Mouse (Mus musculus) liver, embryonic 11.5 days (tissue): ENCODE results near the gene Arpp21. TPM values are rescaled to one million over a fixed set of nuclear protein-coding genes. Genes with fewer than 3 reads are reported as not detected.

Source experiments
- ATAC-seq: fragments of 200-750 bp; cut with Nextera tagmentation; replicated peaks from 2 replicates; pipeline ENCODE4 v1.8.0; 2017; ENCODE audit warnings: moderate number of reproducible peaks, mild to moderate bottlenecking, moderate TSS enrichment, moderate library complexity; ENCODE audit not compliant: low FRiP score
- DNase-seq: peaks from one replicate; pipeline ENCODE4 v3.0.0-alpha.2; 2017; ENCODE audit warnings: low spot score
- H3K27ac ChIP-seq: fragments of 300-500 bp; sonication (generic); 2 replicates; pipeline ENCODE4 v1.5.1; 2014; ENCODE audit warnings: mild to moderate bottlenecking, low read depth, low read length, control low read depth
- H3K27me3 ChIP-seq: fragments of 300-500 bp; sonication (generic); replicated peaks from 2 replicates; pipeline ENCODE4 v1.6.1; 2014; ENCODE audit warnings: low read length, mixed read lengths; ENCODE audit not compliant: control insufficient read depth, insufficient read depth
- H3K36me3 ChIP-seq: fragments of 300-500 bp; sonication (generic); 2 replicates; pipeline ENCODE4 v1.6.1; 2014; ENCODE audit warnings: mild to moderate bottlenecking, low read length, moderate library complexity, mixed read lengths; ENCODE audit not compliant: control insufficient read depth, insufficient read depth
- H3K4me1 ChIP-seq: fragments of 300-500 bp; sonication (generic); replicated peaks from 2 replicates; pipeline ENCODE4 v1.6.1; 2014; ENCODE audit warnings: low read length, mixed read lengths; ENCODE audit not compliant: control insufficient read depth, insufficient read depth
- H3K4me2 ChIP-seq: fragments of 300-500 bp; sonication (generic); 2 replicates; pipeline ENCODE4 v1.6.1; 2014; ENCODE audit warnings: mild to moderate bottlenecking, control low read depth, moderate library complexity
- H3K4me3 ChIP-seq: fragments of 300-500 bp; sonication (generic); 2 replicates; pipeline ENCODE4 v1.5.1; 2014; ENCODE audit warnings: low read depth, low read length, control low read depth
- H3K9ac ChIP-seq: fragments of 300-500 bp; sonication (generic); 2 replicates; pipeline ENCODE4 v1.6.1; 2014; ENCODE audit warnings: low read depth, low read length, control low read depth
- H3K9me3 ChIP-seq: fragments of 300-500 bp; sonication (generic); 2 replicates; pipeline ENCODE4 v1.6.1; 2016; ENCODE audit warnings: low read length, inconsistent platforms, mixed read lengths; ENCODE audit not compliant: control insufficient read depth
- WGBS: fragments of 180-500 bp; shearing (Covaris S2); extraction: QIAGEN DNeasy Blood & Tissue Kit; methylation state at CpG from one replicate; pipeline ENCODE4 v1.1.7; 2014; 5-methylcytosine and 5-hydroxymethylcytosine counted together
- polyA plus RNA-seq: library from polyadenylated mRNA; unstranded; fragments of >200 nt; fragmentation: Nextera tagmentation; extraction: Ambion mirVana; gene quantifications from 2 replicates; pipeline ENCODE4 v1.2.1, GENCODE M21; 2014

Gene Arpp21
- polyA plus RNA-seq, 1 experiment from 2014 or later = 0.93 TPM

GRCm38 (mm10) chr9:112233822-112234504, 1.8 kb downstream of the Arpp21 start:
- DNase-seq = no peak
- peaks cover 36% of the 10 kb centered on the region for H3K27me3 ChIP-seq
- H3K36me3 ChIP-seq = no peaks in the 10 kb centered on the region
- H3K27ac ChIP-seq = no peak overlapping the region
- H3K9me3 ChIP-seq = no peaks in the 10 kb centered on the region
- ATAC-seq = no peak
- H3K9ac ChIP-seq = no peak overlapping the region
- H3K4me3 ChIP-seq = peak overlapping the region; percentile 40
- H3K4me2 ChIP-seq = peak overlapping the region; percentile 73
- no peaks in the 10 kb centered on the region for H3K4me1 ChIP-seq
- WGBS = 20% methylated on average over 12 of the region's 12 CpGs

- no peak for DNase-seq
- no peak for ATAC-seq
- H3K27me3 ChIP-seq = peaks cover 34% of the 10 kb centered on the region
Observed at GRCm38 (mm10) chr9:112233378-112233777, 2.4 kb downstream of the Arpp21 start.

GRCm38 (mm10) chr9:112231935-112232575, 3.7 kb downstream of the Arpp21 start:
- no peak for ATAC-seq
- 70% methylated on average over 8 of the region's 8 CpGs for WGBS

More at GRCm38 (mm10) chr9:112233378-112233777, 2.4 kb downstream of the Arpp21 start:
- Histone ChIP-seq H3K27ac (no peak overlapping the region), H3K4me2 (no peak overlapping the region), H3K4me3 (no peak overlapping the region), H3K36me3 (no peaks in the 10 kb centered on the region), H3K4me1 (no peaks in the 10 kb centered on the region), H3K9ac (no peak overlapping the region), H3K9me3 (no peaks in the 10 kb centered on the region)
- 75% methylated on average over 6 of the region's 6 CpGs for WGBS

GRCm38 (mm10) chr9:112231383-112231782, 4.4 kb downstream of the Arpp21 start:
- no peak for ATAC-seq
- 76% methylated on average over 5 of the region's 5 CpGs for WGBS
- no peaks in the 10 kb centered on the region for H3K4me1 ChIP-seq
- no peaks in the 10 kb centered on the region for H3K36me3 ChIP-seq
- H3K9me3 ChIP-seq = no peaks in the 10 kb centered on the region
- H3K9ac ChIP-seq = no peak overlapping the region
- no peak overlapping the region for H3K4me2 ChIP-seq
- H3K27me3 ChIP-seq = peaks cover 30% of the 10 kb centered on the region
- no peak overlapping the region for H3K4me3 ChIP-seq
- no peak for DNase-seq
- no peak overlapping the region for H3K27ac ChIP-seq

More at GRCm38 (mm10) chr9:112231935-112232575, 3.7 kb downstream of the Arpp21 start:
- Histone ChIP-seq H3K4me2 (no peak overlapping the region), H3K27me3 (peaks cover 34% of the 10 kb centered on the region), H3K27ac (no peak overlapping the region), H3K36me3 (no peaks in the 10 kb centered on the region), H3K9ac (no peak overlapping the region), H3K4me3 (no peak overlapping the region), H3K4me1 (no peaks in the 10 kb centered on the region), H3K9me3 (no peaks in the 10 kb centered on the region)
- DNase-seq = no peak

GRCm38 (mm10) chr9:112230716-112231361, 4.9 kb downstream of the Arpp21 start:
- no peaks in the 10 kb centered on the region for H3K36me3 ChIP-seq
- 66% methylated on average over 4 of the region's 4 CpGs for WGBS
- no peak overlapping the region for H3K27ac ChIP-seq

GRCm38 (mm10) chr9:112228470-112228869, 7.3 kb downstream of the Arpp21 start:
- DNase-seq (no peak), ATAC-seq (no peak)
- Histone ChIP-seq H3K4me1 (no peaks in the 10 kb centered on the region; the same call in 1 of the 2 replicates), H3K4me2 (no peak overlapping the region), H3K27ac (no peak overlapping the region), H3K4me3 (no peak overlapping the region), H3K27me3 (peaks cover 3% of the 10 kb centered on the region), H3K9ac (no peak overlapping the region), H3K9me3 (no peaks in the 10 kb centered on the region), H3K36me3 (no peaks in the 10 kb centered on the region)
- WGBS = 79% methylated on average over 3 of the region's 3 CpGs

More at GRCm38 (mm10) chr9:112230716-112231361, 4.9 kb downstream of the Arpp21 start:
- H3K4me3 ChIP-seq = no peak overlapping the region
- ATAC-seq (no peak), DNase-seq (no peak)
- peaks cover 27% of the 10 kb centered on the region for H3K27me3 ChIP-seq
- no peaks in the 10 kb centered on the region for H3K9me3 ChIP-seq
- H3K4me1 ChIP-seq = no peaks in the 10 kb centered on the region
- no peak overlapping the region for H3K4me2 ChIP-seq
- H3K9ac ChIP-seq = no peak overlapping the region

GRCm38 (mm10) chr9:112227174-112227573, 8.6 kb downstream of the Arpp21 start:
- no peaks in the 10 kb centered on the region; the same call in 1 of the 2 replicates for H3K27me3 ChIP-seq
- H3K4me2 ChIP-seq = no peak overlapping the region
- no peaks in the 10 kb centered on the region for H3K9me3 ChIP-seq
- 55% methylated on average over 13 of the region's 13 CpGs for WGBS
- H3K9ac ChIP-seq = no peak overlapping the region
- H3K27ac ChIP-seq = no peak overlapping the region
- no peaks in the 10 kb centered on the region; the same call in 1 of the 2 replicates for H3K4me1 ChIP-seq
- H3K36me3 ChIP-seq = no peaks in the 10 kb centered on the region
- ATAC-seq (0 out of 2 replicates have a peak, but pooled peaks have one; percentile 13), DNase-seq (no peak)
- H3K4me3 ChIP-seq = no peak overlapping the region

GRCm38 (mm10) chr9:112226511-112226910, 9.2 kb downstream of the Arpp21 start:
- no peak for ATAC-seq
- Histone ChIP-seq H3K4me3 (no peak overlapping the region), H3K4me1 (no peaks in the 10 kb centered on the region; the same call in 1 of the 2 replicates), H3K9me3 (no peaks in the 10 kb centered on the region), H3K36me3 (no peaks in the 10 kb centered on the region), H3K9ac (no peak overlapping the region), H3K4me2 (no peak overlapping the region), H3K27me3 (no peaks in the 10 kb centered on the region), H3K27ac (no peak overlapping the region)
- DNase-seq = no peak
- 26% methylated on average over 1 of the region's 1 CpGs for WGBS
